Mouse (Mus musculus) skeletal muscle tissue, postnatal 0 days (tissue): Measurements from ENCODE around the gene Nsun2. TPM values are rescaled to one million over a fixed set of nuclear protein-coding genes. Genes with fewer than 3 reads are reported as not detected.

Source experiments
- polyA plus RNA-seq: library from polyadenylated mRNA; unstranded; fragments of >200 nt; fragmentation: Nextera tagmentation; extraction: Ambion mirVana; gene quantifications from 2 replicates; pipeline ENCODE4 v1.2.1, GENCODE M21; 2015

The Nsun2 gene
- 41.5 and 42.3 TPM in 2 replicates for polyA plus RNA-seq

DNA sequence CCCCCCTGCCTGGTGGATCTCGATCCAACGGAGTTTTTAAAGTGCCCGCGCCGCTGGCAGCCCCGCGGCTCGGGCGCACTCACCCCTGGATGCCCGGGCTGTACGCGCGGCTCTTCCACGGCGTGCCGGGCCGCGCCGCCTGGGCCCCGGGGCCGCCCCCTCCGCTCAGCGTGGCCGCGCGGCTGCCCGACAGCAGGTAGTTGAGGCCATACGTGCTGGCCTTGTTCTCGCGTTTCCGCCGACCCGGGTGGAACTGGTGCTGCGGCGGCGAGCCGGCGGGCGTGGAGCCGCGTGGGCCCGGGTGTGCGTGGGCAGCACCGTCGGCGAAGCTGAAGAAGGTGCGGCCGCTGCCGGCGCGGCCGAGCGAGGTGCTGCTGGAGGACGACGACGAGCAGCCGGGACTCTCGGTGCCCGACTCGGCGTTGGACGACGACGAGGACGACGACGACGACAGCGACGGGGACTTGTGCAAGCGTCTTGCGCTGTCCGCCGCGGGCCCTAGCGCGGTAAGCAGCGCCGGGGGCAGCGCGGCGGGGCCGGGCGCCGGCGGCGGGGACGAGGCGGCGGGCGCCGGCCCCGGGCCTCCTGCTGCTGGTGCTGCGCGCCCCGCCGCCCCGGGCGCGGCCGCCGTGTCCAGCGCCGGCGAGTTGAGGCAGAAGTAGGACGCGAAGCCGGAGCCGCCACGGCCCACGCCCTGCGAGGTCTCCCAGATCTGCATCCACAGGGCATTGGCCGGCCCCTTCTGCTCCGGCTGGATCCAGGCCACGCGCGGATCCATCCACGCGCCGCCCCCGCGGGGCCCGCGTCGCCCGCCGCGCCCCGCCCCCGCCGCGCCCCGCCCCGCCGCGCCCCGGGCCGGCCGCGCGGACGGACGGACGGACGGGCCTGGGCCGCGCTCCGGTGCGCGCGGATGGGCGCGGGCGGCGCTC, at the start of gene Nsun2:
Gene Nsun2, plus strand, starts transcription at position 342 of the 929 bp plus-strand sequence.

DNA sequence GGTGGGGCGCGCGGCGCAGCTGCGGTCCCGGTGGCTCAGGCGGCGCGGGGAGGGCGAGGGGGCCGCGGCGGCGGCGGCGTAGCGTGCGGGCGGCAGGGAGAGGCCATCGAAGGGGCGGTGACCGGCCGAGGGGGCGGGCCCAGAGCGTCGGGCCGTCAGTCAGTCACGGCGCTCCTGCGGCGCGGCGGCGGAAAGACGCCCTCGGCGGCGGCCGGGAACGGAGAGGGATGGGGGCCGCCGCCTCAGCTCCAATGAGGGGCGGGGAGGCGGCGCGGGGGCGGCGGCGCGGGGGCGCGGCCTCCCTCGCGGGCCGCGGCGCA, 748 bp downstream of the Nsun2 start, which contains the start of gene Tent4a:
Gene Tent4a, minus strand, starts transcription at position 284 of the 320 bp plus-strand sequence.

DNA sequence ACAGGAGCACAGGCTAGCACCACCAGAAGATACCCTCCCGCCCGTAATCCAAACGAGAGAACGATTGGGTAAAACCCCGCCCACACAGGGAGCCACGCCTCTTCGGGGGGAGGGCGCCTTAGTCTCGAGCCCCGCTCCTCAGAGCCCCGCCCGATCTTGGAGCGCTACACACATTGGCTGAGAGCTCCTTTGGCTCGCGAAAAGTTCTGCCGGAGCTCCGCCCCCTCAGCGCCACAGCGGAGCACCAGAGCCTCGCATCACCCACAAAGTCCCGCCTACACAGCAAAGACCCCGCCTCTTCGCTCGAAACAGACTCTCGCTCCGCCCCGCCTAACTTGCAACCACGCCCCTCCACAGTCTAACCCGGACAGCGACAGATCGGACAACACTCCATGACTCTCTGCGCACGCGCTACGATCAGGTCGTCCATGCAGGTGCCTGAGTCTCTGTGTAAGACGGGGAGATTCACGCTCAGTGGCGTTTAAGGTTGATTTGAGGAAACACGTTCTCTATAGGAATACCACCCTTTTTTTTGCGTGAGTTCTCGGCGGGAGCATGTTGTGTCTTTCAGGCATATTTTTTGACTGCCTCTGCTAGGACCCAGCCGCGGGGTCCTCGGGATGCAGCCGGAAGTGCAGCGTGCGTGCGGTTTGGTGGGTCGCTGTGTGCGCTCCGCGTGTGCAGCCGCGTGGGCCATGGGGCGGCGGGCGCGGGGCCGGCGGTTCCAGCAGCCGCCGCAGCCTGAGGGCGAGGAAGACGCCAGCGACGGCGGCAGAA, 78.0 kb downstream of the Nsun2 start, which contains the start of gene Srd5a1:
Gene Srd5a1, minus strand, starts transcription at position 45 of the 777 bp plus-strand sequence.

Other genes starting within 250 kb of the Nsun2 start
- gene Tent4a, start 871 bp downstream of the Nsun2 start, polyA plus RNA-seq, result 2.2 and 2.3 TPM in 2 replicates
- gene Srd5a1, start 77.7 kb downstream of the Nsun2 start, polyA plus RNA-seq, result 4.8 and 5.7 TPM in 2 replicates
- 0.10 and 0.14 TPM in 2 replicates for gene Ube2ql1, start 206.1 kb downstream of the Nsun2 start, polyA plus RNA-seq